Comparison of ENCODE assay signal across 20 mouse cellular contexts in the genomic region with DNA sequence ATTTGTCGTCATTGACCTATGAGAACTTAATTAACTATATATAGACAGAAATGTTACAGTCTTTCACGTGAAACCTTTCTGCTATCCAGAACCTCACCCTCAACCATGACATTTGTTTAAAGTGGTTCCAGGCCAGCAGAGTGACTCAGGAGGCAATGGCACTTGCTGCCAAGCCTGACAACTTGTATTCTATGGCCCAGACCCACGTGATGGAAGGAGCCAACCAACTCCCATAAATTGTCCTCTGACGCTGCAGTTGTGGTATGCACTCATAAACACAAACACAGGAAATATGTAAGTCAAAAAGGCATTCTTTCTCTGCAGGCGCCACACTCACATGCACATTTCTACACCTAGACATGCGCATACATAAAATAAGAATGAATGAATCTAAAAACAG. TPM values are rescaled to one million over a fixed set of nuclear protein-coding genes. Genes with fewer than 3 reads are reported as not detected.
DNase-seq lines count a peak whose midpoint lies in the region; TF ChIP-seq lines count a peak whose summit lies in the region.
"Had no signal": no experiment of that assay in that cellular context is flagged by ENCODE, and none has a peak within 500 bp of the region (broad histone marks: within the 10 kb centered on the region; RNA-seq: fewer than 3 reads in every experiment).

No protein-coding gene starts in this region.

- H3ac ChIP-seq in myocyte (ENCODE audit: control insufficient read depth, insufficient read length), result no peak overlapping the region

- H3K79me2 ChIP-seq in myocyte (ENCODE audit: control insufficient read depth, insufficient read depth), result no peaks in the 10 kb centered on the region

- TF ChIP-seq POLR2A in myocyte (IDR thresholded peaks at IDR 0.05; ENCODE audit: insufficient read length, low read depth), result no peak

- no peak overlapping the region for H3K4me3 ChIP-seq in myocyte
- H3K4me3 ChIP-seq: embryonic facial prominence, embryonic 12.5 days; embryonic facial prominence, embryonic 15.5 days; gastrocnemius, adult 2 months; hindbrain, embryonic 12.5 days; hindbrain, embryonic 15.5 days had no signal

- DNase-seq in adrenal gland, adult (ENCODE audit: inconsistent age in 2 of 2, low spot score in 1 of 2), result peak; percentile 64 to 81
- DNase-seq in adrenal gland, postnatal 4 days (ENCODE audit: low spot score in 2 of 2), result no peak
- DNase-seq in adrenal gland, adult 2 months, result peak; percentile 80
- peak; percentile 28 for DNase-seq in adrenal gland, postnatal 14 days
- no peak for DNase-seq in right cerebral cortex, postnatal 36 days (ENCODE audit: low spot score in 2 of 2)
- no peak for DNase-seq in right cerebral cortex, postnatal 10 days (ENCODE audit: low spot score in 2 of 2)
- no peak for DNase-seq in layer of hippocampus, adult 9-11 months
- DNase-seq: cerebellum, adult 18-20 months; cerebellum, adult 9-11 months; cerebellum, postnatal 25 days; forebrain, postnatal 0 days; gastrocnemius, adult 2 months; gastrocnemius, postnatal 14 days; heart, adult 11 months had no signal

- no peaks in the 10 kb centered on the region for H3K27me3 ChIP-seq in myocyte (ENCODE audit: control insufficient read depth, insufficient read depth, insufficient read length)
- H3K27me3 ChIP-seq: embryonic facial prominence, embryonic 12.5 days; embryonic facial prominence, embryonic 15.5 days; hindbrain, embryonic 12.5 days; hindbrain, embryonic 15.5 days had no signal

- peaks cover 37% of the 10 kb centered on the region for H3K36me3 ChIP-seq in myocyte (ENCODE audit: control insufficient read depth, insufficient read depth)

- no peak overlapping the region for H3K4me2 ChIP-seq in myocyte (ENCODE audit: low read depth)
- H3K4me2 ChIP-seq: embryonic facial prominence, embryonic 12.5 days; embryonic facial prominence, embryonic 15.5 days; heart, embryonic 11.5 days; hindbrain, embryonic 12.5 days; hindbrain, embryonic 15.5 days had no signal

TF ChIP-seq in myocyte, 11 proteins besides CTCF, POLR2A, EP300 and RAD21:
- TF ChIP-seq REST (IDR thresholded peaks at IDR 0.05; ENCODE audit: insufficient read depth, insufficient read length) (no peak), USF1 (IDR thresholded peaks at IDR 0.05; ENCODE audit: low read depth) (peak; percentile 92)

RNA-seq across cellular contexts. Expression of a gene that starts 23.6 kb away (rescaled TPM):
- total RNA-seq in adrenal gland, postnatal 4 days (2021), result 10 to 100 TPM; 11.7 to 12.5 TPM
- total RNA-seq in adrenal gland, adult 2 months (2021), result 10 to 100 TPM; 14.1 to 17.5 TPM
- 24.4 and 27.9 TPM in 2 replicates for polyA plus RNA-seq in adrenal gland, adult 2 months (2012; rRNA removed)
- total RNA-seq in adrenal gland, postnatal 14 days (2021), result 12.2 and 12.7 TPM in 2 replicates
- 3.8 TPM for polyA plus RNA-seq in myocyte (2012; fragmentation: generic; extraction: Trizol)

RNA-seq across cellular contexts. Expression of a gene that starts 38.1 kb away (rescaled TPM):
- total RNA-seq in adrenal gland, postnatal 4 days (2021), result 10 to 100 TPM; 78.0 to 89.7 TPM
- total RNA-seq in adrenal gland, adult 2 months (2021), result 100 to 1,000 TPM; 185 to 194 TPM
- polyA plus RNA-seq in adrenal gland, adult 2 months (2012; rRNA removed), result 156 and 161 TPM in 2 replicates
- total RNA-seq in adrenal gland, postnatal 14 days (2021), result 123 and 131 TPM in 2 replicates
- polyA plus RNA-seq in myocyte (2012; fragmentation: generic; extraction: Trizol), result 117 TPM

RNA-seq across cellular contexts. Expression of a gene that starts 47.7 kb away (rescaled TPM):
- 10 to 100 TPM; 43.9 to 44.2 TPM for total RNA-seq in adrenal gland, postnatal 4 days (2021)
- total RNA-seq in adrenal gland, adult 2 months (2021), result 10 to 100 TPM; 35.4 to 61.7 TPM
- polyA plus RNA-seq in adrenal gland, adult 2 months (2012; rRNA removed), result 62.5 and 69.5 TPM in 2 replicates
- total RNA-seq in adrenal gland, postnatal 14 days (2021), result 25.2 and 31.1 TPM in 2 replicates
- 15.3 TPM for polyA plus RNA-seq in myocyte (2012; fragmentation: generic; extraction: Trizol)

RNA-seq across cellular contexts. Expression of a gene that starts 58.5 kb away (rescaled TPM):
- total RNA-seq in adrenal gland, postnatal 4 days (2021), result 10 to 100 TPM; 60.2 to 66.0 TPM
- total RNA-seq in adrenal gland, adult 2 months (2021), result 10 to 100 TPM; 33.6 to 46.0 TPM
- polyA plus RNA-seq in adrenal gland, adult 2 months (2012; rRNA removed), result 49.9 and 54.8 TPM in 2 replicates
- 46.3 and 53.7 TPM in 2 replicates for total RNA-seq in adrenal gland, postnatal 14 days (2021)
- 40.6 TPM for polyA plus RNA-seq in myocyte (2012; fragmentation: generic; extraction: Trizol)

Comparison
In these comparisons a context has a peak if more than half of its experiments do, and no peak if none do; other contexts are left out.
1. DNase-seq: peak in adrenal gland, adult (2 of 2), adrenal gland, adult 2 months (single experiment) and adrenal gland, postnatal 14 days (single experiment); none in adrenal gland, postnatal 4 days (0 of 2), right cerebral cortex, postnatal 36 days (0 of 2), right cerebral cortex, postnatal 10 days (0 of 2) and layer of hippocampus, adult 9-11 months (single experiment).